Mouse (Mus musculus) stomach, postnatal 0 days (tissue): ENCODE measurements at regions not wholly inside any gene's neighbourhood (a gene's known extent, or its start where the extent isn't known, plus 50 kb on each side); places are given as distances from the start of the nearest gene placed in this dataset.

ENCODE experiments used
- CTCF ChIP-seq: IDR thresholded peaks from 2 replicates; pipeline ENCODE4 v1.5.1; 2016; ENCODE audit warnings: antibody characterized with exemption, low read depth, mild to moderate bottlenecking, moderate library complexity
- EP300 ChIP-seq: optimal IDR thresholded peaks from 2 replicates; pipeline ENCODE3; 2016; ENCODE audit warnings: antibody characterized with exemption

DNA sequence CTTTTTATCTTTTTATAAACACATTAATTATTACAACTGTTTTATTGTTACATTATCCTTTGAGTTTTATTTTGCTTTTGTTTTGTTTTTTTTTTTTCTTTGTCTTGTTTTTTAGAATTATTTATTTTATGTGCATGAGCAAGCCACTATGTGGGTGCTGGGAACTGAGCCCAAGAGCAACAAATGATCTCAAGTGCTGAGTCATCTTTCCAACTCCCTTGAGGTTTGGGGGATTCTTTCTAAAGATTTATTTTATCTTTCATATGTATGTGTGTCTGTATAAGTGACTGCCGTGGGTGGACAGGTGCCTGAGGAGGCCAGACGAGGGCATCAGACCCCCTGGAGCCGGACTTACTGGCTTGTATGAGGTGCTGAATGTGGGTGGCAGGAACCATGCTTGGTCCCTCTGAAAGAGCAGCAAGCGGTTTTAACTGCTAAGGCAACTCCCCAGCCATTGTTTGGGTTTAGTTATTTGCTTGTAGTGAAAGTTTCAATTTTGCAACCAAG is 244.9 kb upstream of the Jmjd1c start:
- TF ChIP-seq CTCF (no peak), EP300 (no peak)
